Mouse (Mus musculus): Measurements from ENCODE around the gene Abca1. TPM values are rescaled to one million over a fixed set of nuclear protein-coding genes. Genes with fewer than 3 reads are reported as not detected.

Abca1 gene
- polyA plus RNA-seq, 1 experiment from 2014 or later, result 4.8 TPM

GRCm38 (mm10) chr4:53101306-53101705 is 58.4 kb downstream of the Abca1 start:
- H3K36me3 ChIP-seq, result no peaks in the 10 kb centered on the region
- WGBS, result 82% methylated on average over 5 of the region's 5 CpGs
- no peaks in the 10 kb centered on the region for H3K9me3 ChIP-seq
- no peak overlapping the region for H3K4me2 ChIP-seq
- H3K27ac ChIP-seq, result peak overlapping the region; percentile 26; the same call in 1 of the 2 replicates
- no peaks in the 10 kb centered on the region for H3K27me3 ChIP-seq (replicated peaks)
- no peaks in the 10 kb centered on the region for H3K4me1 ChIP-seq
- H3K9ac ChIP-seq, result no peak overlapping the region
- no peak overlapping the region for H3K4me3 ChIP-seq (replicated peaks)
- ATAC-seq (ENCODE audit: insufficient read depth, low FRiP score, low read depth), result no peak

- no peaks in the 10 kb centered on the region for H3K9me3 ChIP-seq
- no peaks in the 10 kb centered on the region for H3K4me1 ChIP-seq
- H3K4me3 ChIP-seq (replicated peaks), result no peak overlapping the region
- H3K36me3 ChIP-seq, result no peaks in the 10 kb centered on the region
- 89% methylated on average over 9 of the region's 9 CpGs for WGBS
- H3K9ac ChIP-seq, result no peak overlapping the region
- no peak overlapping the region for H3K4me2 ChIP-seq
- no peak for ATAC-seq (ENCODE audit: insufficient read depth, low FRiP score, low read depth)
- H3K27me3 ChIP-seq (replicated peaks), result no peaks in the 10 kb centered on the region
- H3K27ac ChIP-seq, result no peak overlapping the region
Measured at GRCm38 (mm10) chr4:53100492-53100891, 59.2 kb downstream of the Abca1 start.

GRCm38 (mm10) chr4:53094850-53095249 is 64.8 kb downstream of the Abca1 start:
- no peak overlapping the region for H3K27ac ChIP-seq

GRCm38 (mm10) chr4:53094331-53094730 is 65.4 kb downstream of the Abca1 start:
- Histone ChIP-seq H3K27ac (no peak overlapping the region), H3K4me3 (replicated peaks) (no peak overlapping the region), H3K9me3 (no peaks in the 10 kb centered on the region), H3K4me1 (no peaks in the 10 kb centered on the region), H3K4me2 (no peak overlapping the region), H3K36me3 (no peaks in the 10 kb centered on the region), H3K27me3 (replicated peaks) (no peaks in the 10 kb centered on the region), H3K9ac (no peak overlapping the region)
- WGBS, result 51% methylated on average over 3 of the region's 3 CpGs
- no peak for ATAC-seq (ENCODE audit: insufficient read depth, low FRiP score, low read depth)

More at GRCm38 (mm10) chr4:53094850-53095249, 64.8 kb downstream of the Abca1 start:
- Histone ChIP-seq H3K9ac (no peak overlapping the region), H3K9me3 (no peaks in the 10 kb centered on the region), H3K27me3 (replicated peaks) (no peaks in the 10 kb centered on the region), H3K4me2 (no peak overlapping the region), H3K36me3 (no peaks in the 10 kb centered on the region), H3K4me3 (replicated peaks) (no peak overlapping the region), H3K4me1 (no peaks in the 10 kb centered on the region)
- WGBS, result 93% methylated on average over 4 of the region's 4 CpGs
- no peak for ATAC-seq (ENCODE audit: insufficient read depth, low FRiP score, low read depth)

GRCm38 (mm10) chr4:53093615-53094014 is 66.1 kb downstream of the Abca1 start:
- Histone ChIP-seq H3K4me1 (no peaks in the 10 kb centered on the region), H3K27me3 (replicated peaks) (no peaks in the 10 kb centered on the region), H3K27ac (no peak overlapping the region), H3K4me2 (no peak overlapping the region), H3K4me3 (replicated peaks) (no peak overlapping the region), H3K36me3 (no peaks in the 10 kb centered on the region), H3K9ac (no peak overlapping the region), H3K9me3 (no peaks in the 10 kb centered on the region)
- WGBS, result 87% methylated on average over 4 of the region's 4 CpGs
- ATAC-seq (ENCODE audit: insufficient read depth, low FRiP score, low read depth), result no peak

- ATAC-seq (ENCODE audit: insufficient read depth, low FRiP score, low read depth), result no peak
- Histone ChIP-seq H3K27me3 (replicated peaks) (no peaks in the 10 kb centered on the region), H3K9me3 (no peaks in the 10 kb centered on the region), H3K36me3 (no peaks in the 10 kb centered on the region), H3K4me2 (no peak overlapping the region), H3K4me3 (replicated peaks) (no peak overlapping the region), H3K4me1 (no peaks in the 10 kb centered on the region), H3K27ac (no peak overlapping the region), H3K9ac (no peak overlapping the region)
- WGBS, result 66% methylated on average over 3 of the region's 3 CpGs
Measured at GRCm38 (mm10) chr4:53089641-53090040, 70.1 kb downstream of the Abca1 start.

GRCm38 (mm10) chr4:53088999-53089398 is 70.7 kb downstream of the Abca1 start:
- Histone ChIP-seq H3K4me3 (replicated peaks) (no peak overlapping the region), H3K9me3 (no peaks in the 10 kb centered on the region), H3K4me1 (no peaks in the 10 kb centered on the region), H3K4me2 (no peak overlapping the region), H3K27me3 (replicated peaks) (no peaks in the 10 kb centered on the region), H3K9ac (no peak overlapping the region), H3K36me3 (no peaks in the 10 kb centered on the region), H3K27ac (no peak overlapping the region)
- no peak for ATAC-seq (ENCODE audit: insufficient read depth, low FRiP score, low read depth)
- WGBS, result 51% methylated on average over 4 of the region's 4 CpGs

GRCm38 (mm10) chr4:53086636-53087035 is 73.1 kb downstream of the Abca1 start:
- no peaks in the 10 kb centered on the region for H3K4me1 ChIP-seq
- H3K27ac ChIP-seq, result no peak overlapping the region
- 68% methylated on average over 2 of the region's 2 CpGs for WGBS

GRCm38 (mm10) chr4:53085634-53086033 is 74.1 kb downstream of the Abca1 start:
- Histone ChIP-seq H3K9ac (no peak overlapping the region), H3K4me2 (no peak overlapping the region), H3K27ac (no peak overlapping the region), H3K4me3 (replicated peaks) (no peak overlapping the region), H3K36me3 (no peaks in the 10 kb centered on the region), H3K4me1 (no peaks in the 10 kb centered on the region), H3K9me3 (no peaks in the 10 kb centered on the region), H3K27me3 (replicated peaks) (no peaks in the 10 kb centered on the region)
- ATAC-seq (ENCODE audit: insufficient read depth, low FRiP score, low read depth), result no peak
- WGBS, result 55% methylated on average over 4 of the region's 4 CpGs

More at GRCm38 (mm10) chr4:53086636-53087035, 73.1 kb downstream of the Abca1 start:
- Histone ChIP-seq H3K4me3 (replicated peaks) (no peak overlapping the region), H3K4me2 (no peak overlapping the region), H3K9me3 (no peaks in the 10 kb centered on the region), H3K36me3 (no peaks in the 10 kb centered on the region), H3K9ac (no peak overlapping the region), H3K27me3 (replicated peaks) (no peaks in the 10 kb centered on the region)
- ATAC-seq (ENCODE audit: insufficient read depth, low FRiP score, low read depth), result no peak

- WGBS, result 81% methylated on average over 2 of the region's 2 CpGs
- Histone ChIP-seq H3K4me1 (no peaks in the 10 kb centered on the region), H3K4me2 (no peak overlapping the region), H3K9ac (no peak overlapping the region), H3K27me3 (replicated peaks) (no peaks in the 10 kb centered on the region), H3K9me3 (no peaks in the 10 kb centered on the region), H3K27ac (no peak overlapping the region), H3K4me3 (replicated peaks) (no peak overlapping the region), H3K36me3 (no peaks in the 10 kb centered on the region)
- ATAC-seq (ENCODE audit: insufficient read depth, low FRiP score, low read depth), result no peak
Measured at GRCm38 (mm10) chr4:53083071-53083470, 76.6 kb downstream of the Abca1 start.

GRCm38 (mm10) chr4:53082451-53082850 is 77.2 kb downstream of the Abca1 start:
- WGBS, result 79% methylated on average over 7 of the region's 7 CpGs
- ATAC-seq (ENCODE audit: insufficient read depth, low FRiP score, low read depth), result no peak
- no peak overlapping the region for H3K4me3 ChIP-seq (replicated peaks)

GRCm38 (mm10) chr4:53081851-53082250 is 77.8 kb downstream of the Abca1 start:
- WGBS, result 87% methylated on average over 11 of the region's 11 CpGs
- no peak for ATAC-seq (ENCODE audit: insufficient read depth, low FRiP score, low read depth)
- H3K4me1 ChIP-seq, result no peaks in the 10 kb centered on the region
- H3K9me3 ChIP-seq, result no peaks in the 10 kb centered on the region
- H3K9ac ChIP-seq, result no peak overlapping the region
- H3K4me2 ChIP-seq, result no peak overlapping the region
- H3K4me3 ChIP-seq (replicated peaks), result no peak overlapping the region
- H3K36me3 ChIP-seq, result 0 out of 2 replicates have a peak, but pooled peaks cover 8% of the 10 kb centered on the region
- H3K27me3 ChIP-seq (replicated peaks), result no peaks in the 10 kb centered on the region
- H3K27ac ChIP-seq, result no peak overlapping the region

More at GRCm38 (mm10) chr4:53082451-53082850, 77.2 kb downstream of the Abca1 start:
- H3K9me3 ChIP-seq, result no peaks in the 10 kb centered on the region
- H3K27ac ChIP-seq, result no peak overlapping the region
- H3K4me2 ChIP-seq, result no peak overlapping the region
- H3K9ac ChIP-seq, result no peak overlapping the region
- H3K4me1 ChIP-seq, result no peaks in the 10 kb centered on the region
- 0 out of 2 replicates have a peak, but pooled peaks cover 6% of the 10 kb centered on the region for H3K36me3 ChIP-seq
- no peaks in the 10 kb centered on the region for H3K27me3 ChIP-seq (replicated peaks)

GRCm38 (mm10) chr4:53080290-53080689 is 79.4 kb downstream of the Abca1 start:
- H3K4me2 ChIP-seq, result no peak overlapping the region
- H3K36me3 ChIP-seq, result 0 out of 2 replicates have a peak, but pooled peaks cover 8% of the 10 kb centered on the region
- no peak overlapping the region for H3K9ac ChIP-seq
- no peaks in the 10 kb centered on the region for H3K9me3 ChIP-seq
- H3K27me3 ChIP-seq (replicated peaks), result no peaks in the 10 kb centered on the region
- no peak overlapping the region for H3K27ac ChIP-seq
- ATAC-seq (ENCODE audit: insufficient read depth, low FRiP score, low read depth), result no peak
- H3K4me3 ChIP-seq (replicated peaks), result no peak overlapping the region
- 74% methylated on average over 3 of the region's 3 CpGs for WGBS
- no peaks in the 10 kb centered on the region for H3K4me1 ChIP-seq
